Mouse (Mus musculus): ENCODE measurements around the gene Dennd1a.

The Dennd1a gene

GRCm38 (mm10) chr2:38286733-38287551 lies at the start of gene Dennd1a:
Gene Dennd1a (minus strand): TSS chr2:38287390.
- peak; percentile 90 for DNase-seq (ENCODE audit: low read depth, low spot score)

GRCm38 (mm10) chr2:38336606-38337005 lies 49.4 kb upstream of the Dennd1a start:
- DNase-seq (ENCODE audit: low read depth, low spot score) = peak; percentile 56

- DNase-seq (ENCODE audit: low read depth, low spot score) = no peak
These were observed 46.5 kb upstream of the Dennd1a start for GRCm38 (mm10) chr2:38333586-38334119.

GRCm38 (mm10) chr2:38326671-38327070 lies 39.5 kb upstream of the Dennd1a start:
- no peak for DNase-seq (ENCODE audit: low read depth, low spot score)

GRCm38 (mm10) chr2:38323380-38323779 lies 36.2 kb upstream of the Dennd1a start:
- no peak for DNase-seq (ENCODE audit: low read depth, low spot score)

GRCm38 (mm10) chr2:38320911-38321310 lies 33.7 kb upstream of the Dennd1a start:
- DNase-seq (ENCODE audit: low read depth, low spot score) = no peak

GRCm38 (mm10) chr2:38319086-38319485 lies 31.9 kb upstream of the Dennd1a start:
- peak; percentile 23 for DNase-seq (ENCODE audit: low read depth, low spot score)

GRCm38 (mm10) chr2:38313399-38313798 lies 26.2 kb upstream of the Dennd1a start:
- DNase-seq (ENCODE audit: low read depth, low spot score) = no peak

- DNase-seq (ENCODE audit: low read depth, low spot score) = no peak
These were observed 25.7 kb upstream of the Dennd1a start for GRCm38 (mm10) chr2:38312921-38313320.

GRCm38 (mm10) chr2:38305152-38305551 lies 18.0 kb upstream of the Dennd1a start:
- DNase-seq (ENCODE audit: low read depth, low spot score) = no peak

- DNase-seq (ENCODE audit: low read depth, low spot score) = no peak
These were observed 13.8 kb upstream of the Dennd1a start for GRCm38 (mm10) chr2:38300941-38301340.

- no peak for DNase-seq (ENCODE audit: low read depth, low spot score)
These were observed 8.7 kb upstream of the Dennd1a start for GRCm38 (mm10) chr2:38295939-38296338.

GRCm38 (mm10) chr2:38291526-38291925 lies 4.3 kb upstream of the Dennd1a start:
- DNase-seq (ENCODE audit: low read depth, low spot score) = no peak

GRCm38 (mm10) chr2:38288226-38288625 lies 1.0 kb upstream of the Dennd1a start:
- DNase-seq (ENCODE audit: low read depth, low spot score) = no peak

GRCm38 (mm10) chr2:38286433-38286732 lies 807 bp downstream of the Dennd1a start:
- DNase-seq (ENCODE audit: low read depth, low spot score) = no peak

- DNase-seq (ENCODE audit: low read depth, low spot score) = no peak
These were observed 1.3 kb downstream of the Dennd1a start for GRCm38 (mm10) chr2:38285781-38286432.

GRCm38 (mm10) chr2:38283961-38284360 lies 3.2 kb downstream of the Dennd1a start:
- no peak for DNase-seq (ENCODE audit: low read depth, low spot score)

- no peak for DNase-seq (ENCODE audit: low read depth, low spot score)
These were observed 6.8 kb downstream of the Dennd1a start for GRCm38 (mm10) chr2:38280376-38280775.

GRCm38 (mm10) chr2:38274973-38275372 lies 12.2 kb downstream of the Dennd1a start:
- DNase-seq (ENCODE audit: low read depth, low spot score) = no peak

GRCm38 (mm10) chr2:38263653-38264052 lies 23.5 kb downstream of the Dennd1a start:
- DNase-seq (ENCODE audit: low read depth, low spot score) = no peak

- DNase-seq (ENCODE audit: low read depth, low spot score) = no peak
These were observed 28.1 kb downstream of the Dennd1a start for GRCm38 (mm10) chr2:38259052-38259451.

GRCm38 (mm10) chr2:38237616-38238015 lies 49.6 kb downstream of the Dennd1a start:
- no peak for DNase-seq (ENCODE audit: low read depth, low spot score)

- no peak for DNase-seq (ENCODE audit: low read depth, low spot score)
These were observed 51.6 kb downstream of the Dennd1a start for GRCm38 (mm10) chr2:38235593-38235992.
